Mouse (Mus musculus): ENCODE measurements around the gene Mtor. TPM values are rescaled to one million over a fixed set of nuclear protein-coding genes. Genes with fewer than 3 reads are reported as not detected.
A peak's percentile ranks its signal among the peaks of the same experiment; 100 is the strongest.

The Mtor gene
- total and polyA plus RNA-seq, 2 experiments from 2014 or later = 20.5 to 31.2 TPM

DNA sequence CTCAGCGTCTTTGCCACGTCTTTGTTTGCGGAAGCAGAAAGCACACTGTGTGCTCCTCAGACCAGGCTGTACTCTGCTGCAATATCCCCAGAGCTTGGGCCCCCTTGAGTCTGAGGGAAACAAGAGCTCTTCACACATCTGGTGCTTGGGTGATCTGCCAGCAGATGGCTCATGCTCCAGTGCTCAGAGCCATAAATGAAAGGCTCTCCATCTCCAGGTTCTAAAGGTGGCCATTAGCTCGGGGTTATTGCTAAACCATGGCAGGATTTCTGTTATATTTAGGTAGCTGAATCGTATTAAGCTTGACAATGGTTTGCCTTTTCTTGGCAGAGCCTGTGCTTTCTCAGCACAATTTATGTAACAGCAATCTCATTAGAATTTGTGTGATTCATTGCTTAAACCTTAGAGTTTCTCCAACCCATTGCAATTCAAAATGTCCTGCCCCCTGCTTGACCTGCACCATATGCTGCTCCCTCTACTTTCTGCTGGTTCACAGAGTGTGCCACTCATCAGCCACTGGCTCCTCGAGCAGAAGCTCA, 64.7 kb downstream of the Mtor start:
- H3K4me1 ChIP-seq (ENCODE audit: control insufficient read depth, insufficient read depth) = no peaks in the 10 kb centered on the region; the same call in 1 of the 2 replicates
- no peak for DNase-seq (ENCODE audit: low spot score)
- WGBS = 73% methylated on average over 6 of the region's 6 CpGs
- no peak overlapping the region for H3K27ac ChIP-seq (ENCODE audit: low read depth)
- TF ChIP-seq CTCF (IDR thresholded peaks at IDR 0.05; ENCODE audit: low read depth) (no peak), EP300 (IDR thresholded peaks at IDR 0.05; ENCODE audit: low read depth) (no peak)
- H3K36me3 ChIP-seq (replicated peaks; ENCODE audit: control insufficient read depth, insufficient read depth, low read length) = peaks cover 59% of the 10 kb centered on the region
- no peaks in the 10 kb centered on the region for H3K27me3 ChIP-seq (ENCODE audit: control insufficient read depth, insufficient read depth, low read length)
- H3K4me2 ChIP-seq (ENCODE audit: low read depth, low read length) = no peak overlapping the region
- ATAC-seq (ENCODE audit: insufficient read depth, low read depth) = no peak
- H3K9me3 ChIP-seq (replicated peaks; ENCODE audit: control insufficient read depth, low read length) = no peaks in the 10 kb centered on the region
- no peak overlapping the region for H3K4me3 ChIP-seq (ENCODE audit: low read depth, low read length)
- no peak overlapping the region for H3K9ac ChIP-seq (replicated peaks; ENCODE audit: low read depth, low read length)

DNA sequence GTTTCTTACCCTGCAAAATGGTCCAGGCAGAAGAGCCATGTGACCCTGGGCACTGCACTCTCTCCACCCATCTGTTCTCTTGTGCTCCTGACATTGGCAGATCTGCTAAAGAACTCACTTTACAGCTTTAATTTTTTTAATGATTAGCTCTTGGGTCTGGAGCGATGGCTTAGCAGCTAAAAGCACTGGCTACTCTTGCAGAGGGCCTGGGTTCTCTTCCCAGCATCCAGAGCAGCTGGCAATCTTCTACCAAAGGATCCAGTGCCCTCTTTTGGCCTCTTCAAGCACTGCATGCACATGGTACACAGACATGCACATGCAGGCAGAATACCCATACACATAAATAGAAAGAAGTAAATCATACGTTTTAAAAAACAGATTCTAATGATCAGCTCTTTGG, 66.9 kb downstream of the Mtor start:
- no peak for DNase-seq (ENCODE audit: low spot score)
- H3K36me3 ChIP-seq (replicated peaks; ENCODE audit: control insufficient read depth, insufficient read depth, low read length) = peaks cover 49% of the 10 kb centered on the region

GRCm38 (mm10) chr4:148517809-148518208, 69.4 kb downstream of the Mtor start:
- no peak overlapping the region for H3K27ac ChIP-seq (ENCODE audit: low read depth)
- no peaks in the 10 kb centered on the region for H3K27me3 ChIP-seq (ENCODE audit: control insufficient read depth, insufficient read depth, low read length)
- H3K4me1 ChIP-seq (ENCODE audit: control insufficient read depth, insufficient read depth) = no peaks in the 10 kb centered on the region; the same call in 1 of the 2 replicates
- no peak overlapping the region for H3K9ac ChIP-seq (replicated peaks; ENCODE audit: low read depth, low read length)
- no peaks in the 10 kb centered on the region for H3K9me3 ChIP-seq (replicated peaks; ENCODE audit: control insufficient read depth, low read length)
- H3K4me3 ChIP-seq (ENCODE audit: low read depth, low read length) = no peak overlapping the region
- ATAC-seq (ENCODE audit: insufficient read depth, low read depth) (no peak), DNase-seq (ENCODE audit: low spot score) (no peak)
- no peak overlapping the region for H3K4me2 ChIP-seq (ENCODE audit: low read depth, low read length)
- no peak for TF ChIP-seq CTCF (IDR thresholded peaks at IDR 0.05; ENCODE audit: low read depth)
- no peak for TF ChIP-seq EP300 (IDR thresholded peaks at IDR 0.05; ENCODE audit: low read depth)
- peaks cover 54% of the 10 kb centered on the region for H3K36me3 ChIP-seq (replicated peaks; ENCODE audit: control insufficient read depth, insufficient read depth, low read length)
- WGBS = 36% methylated on average over 4 of the region's 4 CpGs

More for the DNA sequence above, 66.9 kb downstream of the Mtor start:
- WGBS = 89% methylated on average over 2 of the region's 2 CpGs
- Histone ChIP-seq H3K4me1 (ENCODE audit: control insufficient read depth, insufficient read depth) (no peaks in the 10 kb centered on the region; the same call in 1 of the 2 replicates), H3K4me2 (ENCODE audit: low read depth, low read length) (no peak overlapping the region), H3K4me3 (ENCODE audit: low read depth, low read length) (no peak overlapping the region), H3K9ac (replicated peaks; ENCODE audit: low read depth, low read length) (no peak overlapping the region), H3K9me3 (replicated peaks; ENCODE audit: control insufficient read depth, low read length) (no peaks in the 10 kb centered on the region), H3K27ac (ENCODE audit: low read depth) (no peak overlapping the region), H3K27me3 (ENCODE audit: control insufficient read depth, insufficient read depth, low read length) (no peaks in the 10 kb centered on the region)
- ATAC-seq (ENCODE audit: insufficient read depth, low read depth) = no peak
- TF ChIP-seq EP300 (IDR thresholded peaks at IDR 0.05; ENCODE audit: low read depth) (no peak), CTCF (IDR thresholded peaks at IDR 0.05; ENCODE audit: low read depth) (peak; percentile 2; the same call in 1 of the 2 replicates)

DNA sequence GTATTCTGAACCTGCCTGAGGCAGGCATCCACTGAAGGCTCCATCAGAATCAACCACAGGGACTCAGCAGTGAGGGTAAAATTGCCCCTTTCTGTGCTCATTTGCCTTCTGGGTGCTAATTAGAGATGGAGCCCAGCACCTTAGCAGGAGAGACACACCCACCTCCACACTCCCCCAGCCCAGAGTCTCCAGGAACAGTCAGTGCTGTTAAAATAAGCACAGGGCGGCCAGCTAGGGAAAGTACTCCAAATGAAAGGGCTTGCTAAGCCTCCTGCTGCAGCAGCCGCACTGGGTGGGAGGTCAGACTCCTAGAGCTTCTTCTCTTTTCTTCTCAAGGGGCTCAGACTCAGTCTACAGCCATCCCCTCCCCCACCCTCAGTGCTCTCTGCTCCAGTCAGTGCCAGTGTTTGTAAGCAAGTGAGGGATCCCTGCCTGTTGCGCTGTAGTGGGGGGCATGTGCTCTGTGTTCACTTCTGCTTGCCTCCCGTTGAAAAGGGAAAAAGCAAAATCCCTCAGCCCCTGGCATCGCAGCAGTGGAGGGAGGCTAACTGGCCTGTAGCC, 69.9 kb downstream of the Mtor start:
- 63% methylated on average over 5 of the region's 5 CpGs for WGBS
- peaks cover 53% of the 10 kb centered on the region for H3K36me3 ChIP-seq (replicated peaks; ENCODE audit: control insufficient read depth, insufficient read depth, low read length)
- H3K4me1 ChIP-seq (ENCODE audit: control insufficient read depth, insufficient read depth) = no peaks in the 10 kb centered on the region; the same call in 1 of the 2 replicates
- TF ChIP-seq CTCF (IDR thresholded peaks at IDR 0.05; ENCODE audit: low read depth) (no peak), EP300 (IDR thresholded peaks at IDR 0.05; ENCODE audit: low read depth) (no peak)
- no peak overlapping the region for H3K4me2 ChIP-seq (ENCODE audit: low read depth, low read length)
- no peaks in the 10 kb centered on the region for H3K27me3 ChIP-seq (ENCODE audit: control insufficient read depth, insufficient read depth, low read length)
- H3K4me3 ChIP-seq (ENCODE audit: low read depth, low read length) = no peak overlapping the region
- DNase-seq (ENCODE audit: low spot score) (no peak), ATAC-seq (ENCODE audit: insufficient read depth, low read depth) (no peak)
- H3K9ac ChIP-seq (replicated peaks; ENCODE audit: low read depth, low read length) = no peak overlapping the region
- H3K27ac ChIP-seq (ENCODE audit: low read depth) = no peak overlapping the region
- no peaks in the 10 kb centered on the region for H3K9me3 ChIP-seq (replicated peaks; ENCODE audit: control insufficient read depth, low read length)

DNA sequence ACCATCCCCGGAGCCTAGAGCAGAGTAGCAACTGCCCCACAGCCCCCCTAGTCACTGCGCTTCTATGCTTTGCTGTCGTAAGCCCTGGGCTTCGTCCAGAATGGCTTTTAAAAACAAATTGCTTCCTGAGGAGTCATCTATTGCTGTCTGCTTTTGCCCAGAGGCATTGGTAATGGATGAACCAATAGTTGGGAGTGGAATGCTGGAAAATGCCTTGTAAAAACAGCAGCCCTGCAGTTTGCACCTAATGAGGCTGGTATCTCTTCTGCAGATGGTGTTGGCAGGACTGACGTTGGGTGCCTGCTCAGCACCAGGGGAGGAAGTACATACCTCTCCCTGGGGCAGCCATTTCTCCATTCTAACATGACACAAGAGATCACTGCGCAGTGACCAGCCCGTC, 75.1 kb downstream of the Mtor start:
- Histone ChIP-seq H3K9me3 (replicated peaks; ENCODE audit: control insufficient read depth, low read length) (no peaks in the 10 kb centered on the region), H3K27ac (ENCODE audit: low read depth) (no peak overlapping the region), H3K27me3 (ENCODE audit: control insufficient read depth, insufficient read depth, low read length) (no peaks in the 10 kb centered on the region), H3K4me2 (ENCODE audit: low read depth, low read length) (no peak overlapping the region), H3K9ac (replicated peaks; ENCODE audit: low read depth, low read length) (no peak overlapping the region), H3K36me3 (replicated peaks; ENCODE audit: control insufficient read depth, insufficient read depth, low read length) (peaks cover 60% of the 10 kb centered on the region), H3K4me1 (ENCODE audit: control insufficient read depth, insufficient read depth) (no peaks in the 10 kb centered on the region), H3K4me3 (ENCODE audit: low read depth, low read length) (no peak overlapping the region)
- DNase-seq (ENCODE audit: low spot score) = no peak
- ATAC-seq (ENCODE audit: insufficient read depth, low read depth) = no peak
- whole genome bisulfite sequencing = 70% methylated on average over 7 of the region's 7 CpGs
- TF ChIP-seq CTCF (IDR thresholded peaks at IDR 0.05; ENCODE audit: low read depth) (no peak), EP300 (IDR thresholded peaks at IDR 0.05; ENCODE audit: low read depth) (no peak)
